Mouse (Mus musculus) heart, adult 2 months (tissue): ENCODE measurements around the gene Ppp1r14b. TPM values are rescaled to one million over a fixed set of nuclear protein-coding genes. Genes with fewer than 3 reads are reported as not detected.

Experiments
- DNase-seq, 2 experiments: peaks; one replicate each; pipeline ENCODE4 v3.0.0; 2021
- H3K27ac ChIP-seq: fragments of 200-600 bp; 2 replicates; pipeline ENCODE4 v1.8.1; 2022
- H3K27me3 ChIP-seq: fragments of 200-500 bp; 2 replicates; pipeline ENCODE4 v1.6.1; 2012; ENCODE audit warnings: mild to moderate bottlenecking, low read length, inconsistent platforms, mixed read lengths; ENCODE audit not compliant: control insufficient read depth, insufficient read depth
- H3K36me3 ChIP-seq: fragments of 200-500 bp; 2 replicates; pipeline ENCODE4 v1.6.1; 2012; ENCODE audit warnings: low read length, inconsistent platforms; ENCODE audit not compliant: control insufficient read depth, insufficient read depth
- H3K4me1 ChIP-seq: fragments of 200-500 bp; 2 replicates; pipeline ENCODE4 v1.6.1; 2011; ENCODE audit warnings: low read length; ENCODE audit not compliant: control insufficient read depth, insufficient read depth
- H3K4me3 ChIP-seq: fragments of 200-600 bp; 2 replicates; pipeline ENCODE4 v1.8.1; 2022
- H3K79me2 ChIP-seq: fragments of 200-500 bp; replicated peaks from 2 replicates; pipeline ENCODE4 v1.6.1; 2012; ENCODE audit warnings: mild to moderate bottlenecking, inconsistent platforms, low read length, moderate library complexity, mixed read lengths; ENCODE audit not compliant: control insufficient read depth, insufficient read depth
- H3K9ac ChIP-seq: fragments of 200-500 bp; 2 replicates; pipeline ENCODE4 v1.6.1; 2012; ENCODE audit warnings: low read depth, mild to moderate bottlenecking, control low read depth, inconsistent platforms, low read length, mixed read lengths
- CTCF ChIP-seq: fragments of 200-600 bp; IDR thresholded peaks from 2 replicates; pipeline ENCODE4 v1.8.1; 2022; ENCODE audit warnings: antibody characterized with exemption, mild to moderate bottlenecking, moderate library complexity
- EP300 ChIP-seq: fragments of 200-500 bp; IDR thresholded peaks from 2 replicates; pipeline ENCODE4 v1.6.1; 2011; ENCODE audit warnings: low read depth, low read length, control low read depth; ENCODE audit not compliant: insufficient read depth
- POLR2A ChIP-seq: fragments of 200-500 bp; IDR thresholded peaks from 2 replicates; pipeline ENCODE4 v1.6.1; 2011; ENCODE audit warnings: mild to moderate bottlenecking, low read depth, low read length, control low read depth; ENCODE audit not compliant: insufficient read depth
- WGBS: fragments of 180-500 bp; shearing (Covaris S2); methylation state at CpG from one replicate; pipeline ENCODE4 v1.1.7; 2018; 5-methylcytosine and 5-hydroxymethylcytosine counted together
- intact Hi-C: fragments of 180-260 bp; cut with DNase I; formaldehyde crosslinking; loops from one replicate; pipeline ENCODE4 v1.15.1; 2025
- polyA plus RNA-seq: library from polyadenylated mRNA; depleted of rRNA; stranded (reverse); fragments of >200 nt; gene quantifications from 2 replicates; pipeline ENCODE4 v1.2.3, GENCODE M21; 2012
- total RNA-seq, 2 experiments: library from RNA; stranded (reverse); gene quantifications; 2 replicates each; pipeline ENCODE4 v1.2.3; 2021

Gene Ppp1r14b
- total and polyA plus RNA-seq, 3 experiments, result 56.8 to 91.0 (median 85.8) TPM

- Histone ChIP-seq H3K4me1 (peaks cover 10% of the 10 kb centered on the region), H3K36me3 (no peaks in the 10 kb centered on the region), H3K4me3 (peak within 1 kb of the TSS; percentile 89), H3K79me2 (no peaks in the 10 kb centered on the region), H3K9ac (peak within 1 kb of the TSS; percentile 86), H3K27ac (peak within 1 kb of the TSS; percentile 95), H3K27me3 (no peaks in the 10 kb centered on the region)
- WGBS, result under 1% methylated on average over 24 of the region's 24 CpGs
- 0 out of 2 replicates have a peak, but pooled peaks have one; percentile 15 for TF ChIP-seq EP300
- no peak for TF ChIP-seq CTCF
- peak; percentile 89 for TF ChIP-seq POLR2A
- peak; percentile 91 to 92 for DNase-seq
- intact Hi-C loops, result loop anchor here (5.0 kb wide), 1 partner anchor 41 kb away; the partner anchor contains the start of gene Stip1
Measured at GRCm38 (mm10) chr19:6996006-6996405, 21.2 kb downstream of the Ppp1r14b start, which contains the start of the genes Nudt22 and Trpt1. Gene Nudt22 (minus strand): TSS chr19:6996117. Gene Trpt1 (plus strand): TSS chr19:6996131.

- Histone ChIP-seq H3K27ac (no peak overlapping the region), H3K79me2 (no peaks in the 10 kb centered on the region), H3K9ac (no peak overlapping the region), H3K4me1 (peaks cover 9% of the 10 kb centered on the region), H3K4me3 (no peak overlapping the region), H3K36me3 (no peaks in the 10 kb centered on the region), H3K27me3 (no peaks in the 10 kb centered on the region)
- WGBS, result 90% methylated on average over 9 of the region's 9 CpGs
- peak in 1 of 2 experiments; percentile 18 for DNase-seq
- intact Hi-C loops, result loop anchor here (5.0 kb wide), 1 partner anchor 39 kb away; the partner anchor contains the start of gene Stip1
- TF ChIP-seq EP300 (no peak), CTCF (no peak), POLR2A (no peak)
Measured at GRCm38 (mm10) chr19:6997721-6998290, 23.0 kb downstream of the Ppp1r14b start.

GRCm38 (mm10) chr19:6999360-7000063 is 24.7 kb downstream of the Ppp1r14b start:
- intact Hi-C loops, result loop anchor here (5.0 kb wide), 1 partner anchor 38 kb away; the partner anchor contains the start of gene Stip1
- Histone ChIP-seq H3K79me2 (no peaks in the 10 kb centered on the region), H3K9ac (no peak overlapping the region), H3K27me3 (no peaks in the 10 kb centered on the region), H3K4me1 (peaks cover 7% of the 10 kb centered on the region), H3K36me3 (no peaks in the 10 kb centered on the region), H3K27ac (no peak overlapping the region), H3K4me3 (no peak overlapping the region)
- DNase-seq, result no peak
- no peak for TF ChIP-seq CTCF
- no peak for TF ChIP-seq POLR2A
- no peak for TF ChIP-seq EP300
- 92% methylated on average over 19 of the region's 19 CpGs for WGBS

- no peak overlapping the region for H3K4me3 ChIP-seq
- no peaks in the 10 kb centered on the region for H3K79me2 ChIP-seq
- H3K4me1 ChIP-seq, result peaks cover 5% of the 10 kb centered on the region; the same call in 1 of the 2 replicates
- DNase-seq, result no peak
- WGBS, result 81% methylated on average over 9 of the region's 9 CpGs
- intact Hi-C loops, result no loop called here
- TF ChIP-seq EP300 (no peak), POLR2A (no peak), CTCF (no peak)
- no peak overlapping the region for H3K27ac ChIP-seq
- H3K36me3 ChIP-seq, result no peaks in the 10 kb centered on the region
- no peak overlapping the region for H3K9ac ChIP-seq
- H3K27me3 ChIP-seq, result no peaks in the 10 kb centered on the region
Measured at GRCm38 (mm10) chr19:7006892-7007593, 32.3 kb downstream of the Ppp1r14b start.

GRCm38 (mm10) chr19:7012426-7012825 is 37.7 kb downstream of the Ppp1r14b start:
- H3K27me3 ChIP-seq, result no peaks in the 10 kb centered on the region
- H3K4me1 ChIP-seq, result no peaks in the 10 kb centered on the region
- TF ChIP-seq CTCF (no peak), EP300 (no peak), POLR2A (no peak)
- no peaks in the 10 kb centered on the region for H3K79me2 ChIP-seq
- no peak overlapping the region for H3K27ac ChIP-seq
- no peak overlapping the region for H3K4me3 ChIP-seq
- H3K36me3 ChIP-seq, result no peaks in the 10 kb centered on the region
- intact Hi-C loops, result no loop called here
- no peak for DNase-seq
- H3K9ac ChIP-seq, result no peak overlapping the region
- 88% methylated on average over 4 of the region's 4 CpGs for WGBS
